Mouse (Mus musculus) right cerebral cortex, postnatal 4 days (tissue): ENCODE measurements at regions not wholly inside any gene's neighbourhood (a gene's known extent, or its start where the extent isn't known, plus 50 kb on each side); places are given as distances from the start of the nearest gene placed in this dataset.

Experiments
- DNase-seq: peaks from one replicate; pipeline ENCODE4 v3.0.0-alpha.2; 2022

DNA sequence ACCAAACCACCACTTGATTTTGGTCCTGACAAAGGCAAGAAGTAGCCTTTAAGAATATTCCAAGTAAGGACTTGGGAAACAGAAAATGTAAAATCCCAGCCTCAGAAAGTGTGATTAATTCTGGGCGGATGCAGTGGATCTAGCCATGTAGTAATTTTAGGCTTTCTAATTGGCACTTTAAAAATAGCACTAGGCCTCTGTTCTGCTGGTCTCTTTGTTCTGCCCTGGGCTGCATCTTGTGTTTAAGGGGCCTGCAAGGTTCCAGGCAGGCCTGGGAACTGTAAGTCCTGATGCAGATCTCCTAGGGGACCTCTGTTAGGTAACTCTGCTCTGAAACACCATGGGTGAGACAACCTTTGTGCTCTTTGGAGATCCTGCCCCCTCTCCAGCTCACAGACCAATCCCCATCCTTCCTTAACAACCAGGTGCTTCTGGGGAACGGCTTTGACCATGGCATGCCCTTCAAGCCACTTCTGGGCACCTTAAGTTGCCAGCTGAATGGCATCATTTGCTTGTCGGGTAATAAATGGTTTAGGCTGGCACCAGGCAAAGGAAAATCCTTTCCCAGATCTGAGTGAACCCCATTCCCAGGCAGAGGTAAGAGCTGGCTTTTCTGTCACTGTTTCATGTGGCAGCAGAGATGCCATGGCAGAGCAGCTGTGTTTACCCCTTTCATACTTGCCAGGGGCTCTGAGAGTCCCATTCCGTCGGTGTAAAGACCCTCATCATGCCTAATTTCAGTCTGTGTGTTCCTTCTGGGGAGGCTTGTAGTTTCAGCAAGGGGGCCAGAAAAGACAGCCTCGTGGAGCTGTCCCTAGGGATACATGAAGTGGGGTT, 115.3 kb upstream of the Peli2 start:
- DNase-seq: no peak

DNA sequence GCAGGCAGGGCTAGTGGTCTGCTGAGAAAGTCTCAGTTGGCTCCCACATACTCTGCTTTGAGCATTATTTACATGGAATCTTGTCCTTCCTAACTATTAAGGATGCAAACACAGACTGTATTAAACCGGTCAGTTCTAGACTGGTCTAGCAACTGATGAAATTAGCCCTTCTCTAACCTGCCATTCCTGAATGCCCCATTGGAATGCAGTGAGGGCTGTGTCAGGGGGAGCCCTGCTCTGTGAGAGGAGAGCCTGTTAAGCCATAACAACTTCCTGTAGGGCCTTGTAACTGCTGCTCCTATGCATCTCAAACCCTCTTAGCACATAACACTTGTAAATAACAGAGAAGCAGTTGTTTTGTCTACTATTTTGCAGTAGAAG, 114.7 kb upstream of the Peli2 start:
- no peak for DNase-seq

DNA sequence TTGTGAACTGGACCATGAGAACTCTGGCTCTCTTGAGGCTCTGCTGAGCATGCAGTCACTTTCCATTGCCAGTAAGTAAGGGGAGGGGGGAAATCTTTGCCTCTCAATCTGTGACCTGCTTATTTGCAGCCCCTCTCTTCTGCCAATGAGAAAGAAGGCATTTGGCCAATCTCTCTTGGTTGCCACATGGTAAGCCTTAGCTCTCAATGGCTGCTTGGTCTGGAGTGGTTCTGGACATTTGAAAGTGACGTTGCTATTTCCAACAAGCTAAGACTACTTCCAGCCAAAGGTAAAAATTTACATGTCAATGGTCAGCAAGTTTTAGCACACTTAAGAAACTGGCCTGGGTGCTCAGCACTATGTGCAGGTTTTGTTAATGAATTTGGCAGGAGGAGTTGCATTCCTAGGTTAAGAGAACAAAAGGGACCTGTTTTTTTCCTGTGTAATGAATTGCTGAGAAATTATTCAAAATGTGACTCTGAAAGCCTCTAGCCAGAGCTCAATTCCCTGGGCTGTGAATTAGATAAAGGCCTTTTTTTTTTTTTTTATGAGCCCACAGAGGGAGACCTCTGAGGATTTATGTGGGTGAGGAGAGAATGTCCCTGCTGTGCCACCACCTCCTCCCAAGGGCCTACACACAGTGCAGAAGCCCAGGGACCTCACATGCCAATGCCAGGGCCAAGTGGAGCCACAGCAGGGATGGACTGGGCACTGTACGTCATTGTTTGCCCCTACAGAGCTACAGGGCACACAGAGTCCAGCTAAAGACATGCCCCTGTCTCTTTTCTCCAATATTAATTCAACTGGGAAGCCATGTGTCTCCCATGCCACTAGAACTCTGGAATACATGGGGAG, 108.0 kb upstream of the Peli2 start:
- DNase-seq: no peak

DNA sequence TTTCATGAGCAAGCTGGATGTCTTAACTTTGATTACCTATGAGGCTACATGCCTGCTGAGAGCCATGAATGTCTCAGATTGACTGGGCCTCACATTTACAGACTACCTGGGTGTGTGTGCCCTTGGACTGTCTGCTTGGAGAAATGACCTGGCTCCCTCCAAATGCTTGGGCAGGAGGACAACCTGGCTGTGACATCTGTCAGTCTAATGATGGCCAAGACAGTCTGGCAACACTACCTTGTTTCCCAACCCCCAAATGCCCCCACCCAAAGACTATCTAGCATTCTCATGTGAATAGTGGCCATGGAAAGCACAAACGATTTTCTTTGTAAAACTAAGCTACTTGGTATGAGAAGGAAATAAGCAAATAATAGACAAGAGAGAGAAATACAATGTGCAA, 107.2 kb upstream of the Peli2 start:
- DNase-seq: no peak

DNA sequence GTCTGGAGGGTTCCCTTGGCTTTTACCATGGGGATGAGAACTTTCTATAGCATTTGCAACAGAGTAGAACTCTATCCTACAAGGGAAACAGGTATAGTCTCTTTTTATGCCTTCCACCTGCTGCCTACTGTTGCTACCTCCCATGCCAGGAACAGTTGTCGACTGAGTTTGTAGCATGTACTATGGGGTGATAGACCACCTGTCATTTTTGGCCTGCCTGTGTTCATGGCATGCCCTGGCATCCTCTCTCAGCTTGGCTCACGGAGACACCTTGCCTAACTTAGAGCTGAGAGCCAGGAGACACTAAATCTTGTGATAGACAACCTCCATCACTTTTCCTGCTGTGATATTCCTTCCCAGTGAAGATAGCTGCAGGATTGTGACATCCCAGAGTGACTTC, 105.8 kb upstream of the Peli2 start:
- DNase-seq: no peak

DNA sequence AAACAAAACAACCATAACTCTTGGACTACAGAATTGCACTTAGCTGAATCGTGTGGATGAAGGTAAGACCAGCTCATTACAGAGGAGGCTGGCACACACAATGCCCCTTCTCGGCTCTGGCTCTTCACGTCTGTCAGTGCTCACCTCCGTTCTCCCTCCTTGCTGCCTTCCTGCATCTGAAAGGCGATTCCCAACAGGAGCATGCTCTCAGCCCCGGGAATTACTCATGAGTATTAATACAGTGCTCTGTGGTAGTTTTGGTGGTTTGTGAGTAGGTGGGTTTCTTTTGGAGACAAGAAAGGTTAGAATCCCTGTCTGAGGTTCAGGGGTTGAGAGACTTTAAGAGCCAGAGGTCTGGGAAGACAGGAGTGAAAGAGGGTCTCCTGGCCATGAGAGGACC, 102.7 kb upstream of the Peli2 start:
- no peak for DNase-seq

DNA sequence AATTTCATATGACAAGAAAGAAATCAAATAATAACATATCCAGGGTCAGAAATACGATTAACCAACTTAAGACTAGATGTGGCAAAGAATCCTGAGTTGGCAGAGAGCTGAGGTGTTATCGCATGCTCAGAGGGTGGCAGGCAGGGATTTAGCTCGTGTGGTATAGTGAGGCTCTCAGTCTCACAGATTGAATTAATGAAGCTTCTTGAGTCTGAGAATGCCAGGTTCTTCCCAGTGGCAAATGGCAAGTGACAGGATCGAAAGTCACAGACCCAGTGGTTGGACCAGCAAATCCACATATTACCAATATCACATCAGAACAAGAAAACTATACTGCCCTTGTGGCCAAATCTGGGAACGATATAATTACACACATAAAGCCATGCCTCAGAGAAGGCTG, 101.3 kb upstream of the Peli2 start:
- no peak for DNase-seq

DNA sequence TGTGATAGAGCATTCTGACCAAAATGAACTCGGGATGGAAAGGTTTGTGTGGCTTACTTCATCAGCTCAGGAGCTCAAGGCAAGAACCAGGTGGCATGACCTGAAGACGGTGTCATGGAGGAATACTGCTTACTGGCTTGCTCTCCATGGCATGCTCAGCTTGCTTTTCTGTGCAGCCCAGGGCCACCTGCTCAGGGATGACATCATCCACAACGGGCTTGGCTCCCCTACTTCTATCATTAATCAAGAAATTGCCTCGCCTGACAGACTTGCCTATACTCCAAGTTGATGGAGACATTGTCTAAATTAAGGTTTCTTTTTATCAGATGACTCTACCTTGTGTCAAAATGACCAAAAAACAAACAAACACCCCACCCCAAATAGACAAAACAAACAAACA, 98.4 kb upstream of the Peli2 start:
- no peak for DNase-seq

DNA sequence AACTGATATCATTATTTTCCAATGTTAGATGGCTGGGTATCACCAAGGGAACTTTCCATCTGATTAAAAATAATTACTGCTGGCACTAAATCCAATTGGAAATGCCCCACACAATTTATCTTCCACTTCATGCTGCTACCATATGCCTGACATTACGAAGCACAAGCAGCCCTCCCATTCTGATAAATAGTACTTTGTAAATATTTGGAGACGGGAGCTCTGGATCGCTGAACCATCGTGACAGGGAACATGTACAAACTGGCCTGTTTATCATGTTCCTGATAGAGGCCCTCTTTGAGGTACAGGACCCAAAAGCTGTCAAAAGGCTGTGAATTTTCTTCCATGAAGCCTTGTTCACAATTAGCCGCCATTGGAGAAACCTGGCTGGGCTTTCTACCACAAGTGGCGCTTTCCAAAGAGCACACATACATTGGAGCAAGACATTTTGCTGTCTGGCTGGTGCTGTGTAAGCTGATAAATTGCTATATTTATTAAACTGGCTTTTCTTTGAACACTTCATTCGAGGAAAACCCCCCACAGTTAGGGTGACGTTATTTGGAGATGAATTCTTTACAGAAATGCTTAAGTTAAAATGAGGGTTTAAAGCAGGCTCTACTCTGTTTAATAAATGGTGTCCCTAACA, 96.5 kb upstream of the Peli2 start:
- DNase-seq: no peak

DNA sequence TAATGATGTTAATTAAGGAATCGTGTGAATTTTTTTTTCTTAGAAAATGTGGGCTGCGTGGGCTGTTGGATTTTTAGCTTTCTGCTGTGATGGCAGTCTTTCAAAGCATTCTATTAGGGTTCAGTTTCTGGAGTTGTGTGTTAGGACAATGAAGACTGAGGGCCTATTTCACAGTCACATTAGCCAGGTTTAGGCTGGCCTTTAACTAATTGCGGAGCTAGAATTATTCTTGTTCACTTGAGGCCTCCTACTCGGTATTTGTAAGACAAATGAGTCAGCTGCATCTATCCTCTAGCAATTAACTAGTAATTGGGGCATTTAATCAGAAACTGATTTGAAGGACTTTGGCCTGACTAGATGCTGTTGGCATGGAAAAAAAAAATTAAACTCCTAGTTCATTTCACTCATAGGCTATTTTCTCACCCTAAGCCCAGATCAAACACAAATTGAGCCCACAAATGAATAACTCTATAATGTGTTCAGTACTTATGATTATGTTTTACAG, 81.3 kb upstream of the Peli2 start:
- DNase-seq: no peak

DNA sequence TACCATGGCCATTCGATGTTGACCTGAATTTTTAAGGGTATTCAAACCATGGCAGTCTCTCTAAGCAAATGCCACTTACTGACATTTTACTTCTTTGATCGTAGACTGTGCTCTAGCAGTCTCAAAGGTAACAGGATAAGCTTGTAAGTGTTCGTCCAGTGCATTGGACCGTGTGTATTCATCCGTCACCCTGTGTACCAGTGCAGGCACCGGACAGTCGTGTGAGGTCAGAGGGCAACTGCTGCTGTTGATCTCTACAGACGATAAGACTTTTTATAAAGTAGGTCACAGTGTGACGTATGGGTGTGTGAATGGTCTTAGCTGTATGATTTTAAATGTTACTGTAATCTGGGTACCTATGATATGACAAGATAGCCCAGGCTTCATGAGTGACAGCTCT, 74.5 kb upstream of the Peli2 start:
- no peak for DNase-seq

DNA sequence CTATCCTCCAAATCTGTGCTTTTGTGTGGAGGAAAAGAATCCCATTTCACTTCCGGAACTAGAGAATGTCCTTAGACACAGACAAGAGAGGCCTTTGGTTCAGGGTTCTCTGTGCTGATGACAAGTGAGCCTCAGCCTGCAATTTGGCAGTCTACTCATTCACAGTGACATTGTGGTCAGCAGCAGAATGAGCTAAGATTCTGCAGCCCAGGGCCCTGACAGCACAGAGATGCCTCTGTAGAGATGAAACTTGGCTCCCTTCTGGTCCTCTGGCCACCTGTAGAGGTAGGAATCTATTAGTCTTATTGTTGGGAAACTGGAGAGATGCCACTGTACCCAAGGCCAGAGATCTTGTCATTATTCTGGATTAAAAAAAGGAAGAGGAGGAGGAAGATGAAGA, 73.8 kb upstream of the Peli2 start:
- no peak for DNase-seq

DNA sequence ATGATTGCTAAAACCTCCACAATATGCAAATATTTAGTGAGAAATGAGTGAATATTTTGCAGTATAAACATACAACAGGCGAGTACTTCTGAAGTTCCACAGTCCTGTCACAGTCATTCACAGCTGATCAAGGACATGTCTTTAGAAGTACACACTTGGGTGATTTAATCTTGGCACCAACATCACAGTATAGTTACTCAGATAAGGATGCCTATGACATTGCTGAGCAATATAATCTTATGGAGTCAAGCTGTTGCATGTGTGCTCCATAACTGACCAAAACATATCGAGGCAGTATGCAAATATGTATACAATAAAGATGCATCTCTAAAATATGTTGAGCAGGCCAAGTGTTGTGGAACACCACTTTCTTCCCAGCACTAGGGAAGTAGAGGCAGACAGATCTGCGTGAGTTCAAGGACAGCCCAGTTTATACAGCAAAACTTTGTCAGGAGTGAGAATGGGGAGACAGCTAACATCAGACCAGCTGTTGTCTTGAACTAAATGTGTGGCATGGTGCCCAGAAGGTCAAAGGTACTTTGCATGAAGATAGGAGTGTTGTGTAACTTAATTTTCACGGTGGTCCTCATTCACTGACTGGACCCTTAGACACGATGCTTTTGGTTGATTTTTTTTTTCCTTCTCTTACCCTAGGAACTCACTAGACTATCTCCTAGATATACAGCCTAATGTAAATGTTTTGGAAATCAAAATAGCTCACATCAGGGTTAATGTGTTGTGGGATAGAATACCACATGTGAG, 70.7 kb upstream of the Peli2 start:
- DNase-seq: no peak

DNA sequence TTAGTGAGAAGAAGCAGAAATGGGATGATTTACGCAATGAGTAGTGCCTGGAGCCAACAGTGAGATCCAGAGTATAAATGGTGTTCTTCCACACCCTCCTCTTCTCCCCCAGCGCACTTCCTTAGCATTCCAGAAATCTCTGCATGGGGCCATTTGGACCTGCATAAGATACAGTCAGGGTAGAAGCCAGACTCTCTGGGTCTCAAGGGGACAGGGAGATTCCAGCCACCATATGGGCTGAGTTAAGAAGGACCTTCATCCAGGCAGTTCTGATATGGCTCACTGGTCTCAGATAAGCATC, 70.2 kb upstream of the Peli2 start:
- no peak for DNase-seq

DNA sequence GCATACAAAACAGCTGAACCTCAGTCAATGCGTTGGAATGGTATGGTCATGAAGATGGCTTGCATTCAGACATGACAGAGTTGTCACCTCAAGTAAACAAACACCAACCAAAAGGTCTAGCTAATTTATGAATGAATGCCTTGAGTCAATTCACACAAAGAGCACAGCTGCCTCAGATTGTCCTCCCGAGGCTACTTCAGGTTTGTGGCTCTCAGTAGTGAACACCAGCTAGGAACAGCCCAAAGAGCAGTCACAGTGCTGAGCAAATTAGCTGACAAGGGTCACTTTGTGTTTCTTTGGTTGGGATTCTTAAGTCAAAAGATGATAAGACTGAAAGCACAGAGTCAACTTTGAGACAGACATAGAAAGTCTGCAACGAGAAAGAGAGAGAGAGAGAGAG, 68.7 kb upstream of the Peli2 start:
- no peak for DNase-seq

DNA sequence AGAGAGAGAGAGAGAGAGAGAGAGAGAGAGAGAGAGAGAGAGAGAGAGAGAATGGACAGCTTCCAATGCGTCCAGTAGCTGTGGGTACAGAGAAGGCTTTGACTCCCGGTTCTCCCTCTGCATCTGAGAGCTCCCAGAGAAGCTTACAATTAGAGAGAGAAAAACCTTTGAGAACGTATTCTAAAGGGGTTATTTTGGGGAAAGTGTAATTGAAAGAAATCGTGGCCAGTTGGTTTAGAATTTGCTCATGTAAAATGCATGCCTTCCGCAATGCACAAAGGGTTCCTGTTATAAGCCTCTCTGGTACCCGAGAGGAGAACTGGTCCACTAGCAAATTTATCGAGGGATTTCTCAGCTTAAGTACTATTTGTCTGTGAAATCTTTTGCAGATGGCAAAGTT, 68.2 kb upstream of the Peli2 start:
- no peak for DNase-seq

DNA sequence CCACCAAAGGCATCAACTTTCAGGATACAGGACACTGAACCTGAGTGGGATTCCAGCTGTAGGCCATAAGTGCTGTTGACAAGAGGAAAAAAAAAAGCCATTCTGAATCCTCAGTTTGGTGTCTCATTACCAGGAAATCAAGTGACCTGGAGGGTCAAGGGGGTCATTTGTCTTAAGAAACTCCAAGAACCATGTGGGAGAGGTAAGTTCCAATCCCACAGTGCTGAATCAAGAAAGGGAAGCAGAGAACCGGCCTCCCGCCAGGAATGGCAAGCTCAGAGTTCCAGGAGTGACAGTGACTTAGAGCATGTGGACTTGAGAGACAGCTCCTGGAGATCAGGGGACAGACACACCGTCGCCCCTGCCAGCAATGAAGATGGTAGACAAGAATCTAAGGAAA, 67.5 kb upstream of the Peli2 start:
- no peak for DNase-seq

DNA sequence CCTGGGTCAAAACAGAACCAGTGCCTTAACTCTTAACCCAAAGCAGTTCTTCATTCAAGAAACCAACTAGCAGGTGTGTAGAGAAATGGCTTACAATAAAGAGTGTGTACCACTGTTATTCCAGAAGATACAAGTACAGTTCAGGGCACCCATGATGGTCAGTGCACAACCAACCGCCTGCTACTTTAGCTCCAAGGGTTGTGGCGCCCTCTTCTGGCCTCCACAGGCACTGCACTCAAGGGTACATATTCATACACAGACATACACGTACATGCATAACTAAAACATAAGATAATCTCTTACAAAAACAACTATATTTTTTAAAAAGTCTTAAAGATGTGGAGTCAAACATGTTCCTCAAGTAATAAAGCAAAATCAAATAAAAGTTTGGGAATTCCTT, 65.9 kb upstream of the Peli2 start:
- no peak for DNase-seq

DNA sequence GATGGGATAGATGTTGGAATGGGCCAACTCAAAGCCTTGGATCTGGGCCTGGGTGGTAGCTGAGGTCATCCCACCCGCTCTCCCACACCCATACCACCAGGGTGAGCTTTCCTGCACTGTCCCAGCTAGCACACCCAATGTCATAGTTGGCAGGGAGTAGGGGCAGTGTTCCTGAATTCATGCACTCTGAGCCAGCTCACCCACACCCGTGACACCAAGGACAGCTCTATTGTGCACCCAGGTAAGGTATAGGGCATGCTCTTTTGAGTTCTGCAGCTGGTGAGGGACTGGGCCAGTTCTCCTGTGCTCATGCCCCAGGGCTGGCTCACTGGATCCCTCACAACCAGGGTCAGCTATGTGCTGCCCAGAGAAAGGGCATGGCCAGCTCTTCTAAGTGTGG, 64.8 kb upstream of the Peli2 start:
- no peak for DNase-seq

DNA sequence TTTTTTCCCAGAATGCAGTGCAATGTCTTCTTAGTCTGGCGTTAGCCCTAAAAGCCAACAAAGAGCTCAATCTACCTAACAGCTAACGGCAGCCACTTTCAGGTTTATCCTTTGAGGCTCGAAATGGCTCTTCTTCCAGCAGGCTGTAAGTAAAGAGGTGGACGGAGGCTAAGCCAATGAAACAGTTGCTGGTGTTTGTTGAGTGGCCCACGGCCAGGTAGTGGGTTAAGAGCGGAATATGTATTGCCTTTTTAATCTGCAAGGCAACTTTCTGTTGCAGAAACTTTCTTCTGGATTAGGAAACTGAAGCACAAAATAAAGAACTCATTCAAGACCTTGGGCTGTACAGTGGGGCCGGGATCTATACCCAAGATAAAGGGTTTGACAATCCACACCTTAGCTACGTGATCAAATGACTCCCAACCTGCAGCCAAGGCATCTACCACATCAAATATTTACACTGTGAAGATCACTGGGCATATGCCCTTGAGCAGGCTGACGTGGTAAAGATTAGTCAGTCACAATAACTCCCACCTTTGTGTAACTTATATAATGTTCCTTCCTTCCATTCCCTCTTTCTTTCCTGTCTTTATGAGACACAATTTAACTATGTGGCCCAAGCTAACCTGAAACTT, 62.3 kb upstream of the Peli2 start:
- DNase-seq: no peak

DNA sequence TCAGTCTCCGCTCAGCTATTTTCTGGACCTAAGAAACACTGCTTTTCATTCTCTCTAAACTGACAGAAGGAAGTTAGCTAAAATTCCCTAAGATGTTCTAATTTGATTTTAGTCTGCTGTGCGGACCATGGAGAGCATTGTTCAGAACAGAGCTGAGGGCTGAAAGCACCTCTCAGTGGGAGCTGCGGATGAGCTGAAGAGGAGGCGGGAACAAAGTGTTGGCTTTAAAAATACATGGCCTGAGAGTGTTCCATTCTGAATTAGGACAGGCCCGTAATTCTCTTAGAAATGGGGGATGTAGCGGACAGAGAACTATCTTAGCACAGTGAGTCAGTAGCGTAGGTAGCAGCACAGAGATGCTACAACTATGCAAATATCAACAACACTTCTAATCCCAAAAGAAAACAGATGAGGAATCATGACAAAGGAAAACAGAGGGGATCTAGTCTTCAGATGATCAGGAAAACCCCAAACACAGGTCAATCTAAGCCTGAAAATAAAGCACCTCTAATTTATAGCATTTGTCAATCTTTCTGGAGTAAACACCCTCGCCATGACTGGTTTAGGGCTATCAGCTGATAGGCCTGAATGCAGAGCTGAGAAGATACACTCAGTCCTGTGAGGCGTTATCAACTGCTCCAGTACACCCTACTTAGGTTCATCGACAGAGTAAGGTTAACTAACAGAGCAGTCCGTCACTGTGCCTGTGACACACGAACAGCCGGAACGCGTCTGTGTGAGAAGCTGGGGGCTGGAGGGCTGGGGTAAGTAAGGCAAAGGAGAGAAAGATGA, 60.8 kb upstream of the Peli2 start:
- DNase-seq: no peak

DNA sequence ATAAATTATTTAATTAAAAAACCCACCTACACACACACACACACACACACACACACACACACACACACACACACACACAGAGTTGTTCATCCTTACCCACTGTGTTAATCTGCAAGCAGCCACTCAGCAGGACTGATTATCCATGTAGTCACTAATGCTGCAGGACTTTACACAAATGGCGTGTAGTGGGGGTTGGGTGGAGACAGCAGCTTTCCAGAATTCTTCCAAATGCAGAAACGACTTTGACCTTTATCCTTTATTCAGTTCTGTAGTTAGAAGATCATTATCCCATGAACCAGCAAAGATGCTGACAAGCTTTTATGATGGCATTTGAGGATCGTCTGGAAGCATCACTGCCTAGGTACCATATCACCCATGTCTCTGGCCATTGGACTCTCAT, 52.0 kb upstream of the Peli2 start:
- DNase-seq: no peak
